Mouse (Mus musculus): Measurements from ENCODE around the gene Arhgap22. TPM values are rescaled to one million over a fixed set of nuclear protein-coding genes. Genes with fewer than 3 reads are reported as not detected.

Arhgap22 gene
- total RNA-seq, 2 experiments from 2014 or later, result 9.9 to 10.9 TPM

DNA sequence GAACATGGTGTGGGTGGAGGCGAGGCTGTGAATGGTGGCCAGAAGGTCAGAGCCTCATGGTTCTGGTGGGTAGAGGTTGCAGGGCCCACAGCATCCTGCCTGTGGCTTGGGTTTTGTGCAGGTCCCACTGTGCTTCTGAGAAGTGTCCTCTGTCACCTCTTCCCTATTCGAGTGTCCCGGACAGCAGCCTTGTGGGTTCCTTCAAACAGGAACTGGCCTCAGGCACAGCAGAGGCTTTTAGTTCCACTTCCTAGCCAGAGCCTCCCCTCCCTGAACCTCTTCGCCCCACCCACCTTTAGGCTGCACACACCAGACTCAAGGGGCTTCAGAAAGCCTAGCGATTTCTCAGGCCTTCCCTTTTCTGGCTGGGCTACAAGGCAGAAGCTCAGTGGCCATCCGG lies 110.7 kb downstream of the Arhgap22 start:
- no peak for DNase-seq (ENCODE audit: low spot score in 2 of 2)

DNA sequence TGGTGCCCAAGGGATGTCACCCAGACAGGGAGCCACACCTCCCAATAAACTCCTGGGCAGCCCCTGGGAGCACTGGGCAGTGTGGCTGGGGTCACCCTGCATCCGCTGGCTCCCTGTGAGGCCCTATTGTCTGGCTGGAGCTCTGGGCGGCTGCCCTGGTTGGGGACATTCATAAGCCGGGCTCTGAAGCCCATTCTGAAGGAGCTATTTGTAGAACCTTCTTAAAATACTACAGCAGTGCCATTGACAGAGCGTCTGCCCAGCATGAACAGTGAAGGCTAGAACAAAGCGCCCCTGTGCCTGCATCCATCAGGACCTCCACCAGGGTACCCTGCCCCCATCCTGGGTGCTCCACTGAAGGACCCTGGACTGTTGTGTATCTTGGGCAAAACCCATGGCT lies 114.5 kb downstream of the Arhgap22 start:
- DNase-seq (ENCODE audit: low spot score in 2 of 2), result peak; percentile 34 to 47

DNA sequence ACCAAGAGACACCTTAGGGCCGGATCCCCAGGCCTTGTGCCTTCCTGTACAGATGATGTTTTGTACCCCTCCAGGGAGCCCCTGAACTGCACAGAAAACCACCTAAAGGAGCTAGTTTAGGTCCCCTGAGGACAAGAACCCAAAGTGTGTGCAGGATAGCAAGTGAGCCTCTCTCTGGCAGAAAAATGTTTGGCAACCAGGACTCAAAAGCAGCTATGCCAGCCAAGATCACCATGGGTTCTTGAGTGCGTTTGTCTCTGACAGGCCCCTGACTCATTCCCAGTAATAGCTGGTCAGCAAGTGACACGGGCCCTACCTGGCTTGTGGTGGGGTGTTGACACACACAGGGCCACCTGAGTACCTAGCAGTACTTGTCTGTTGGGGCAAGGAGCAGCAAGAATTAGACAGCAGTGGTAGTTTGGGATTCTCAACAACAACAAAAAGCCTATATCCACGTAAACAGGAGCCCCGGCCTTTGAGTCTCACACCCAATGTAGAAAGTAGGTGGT lies 115.5 kb downstream of the Arhgap22 start:
- no peak for DNase-seq (ENCODE audit: low spot score in 2 of 2)

DNA sequence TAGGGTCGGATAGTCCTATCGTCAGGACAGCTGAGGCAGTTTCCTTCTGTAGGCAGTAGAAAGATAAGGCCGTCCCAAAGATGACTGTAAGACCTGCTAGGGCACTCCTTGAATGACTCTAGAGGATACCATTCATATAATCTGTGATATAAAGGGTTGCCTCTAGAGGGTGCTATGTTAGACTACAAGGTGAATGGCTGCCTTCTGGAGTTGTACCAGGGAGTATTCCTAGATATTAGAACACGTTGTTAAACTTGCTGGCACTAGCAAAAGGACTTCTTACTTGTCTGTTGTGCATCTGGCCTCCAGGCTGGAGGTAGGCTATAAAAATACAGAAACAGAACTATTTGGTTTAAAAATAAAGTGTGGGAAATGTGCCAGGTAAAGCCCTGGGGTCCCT lies 117.2 kb downstream of the Arhgap22 start:
- DNase-seq (ENCODE audit: low spot score in 2 of 2), result no peak

DNA sequence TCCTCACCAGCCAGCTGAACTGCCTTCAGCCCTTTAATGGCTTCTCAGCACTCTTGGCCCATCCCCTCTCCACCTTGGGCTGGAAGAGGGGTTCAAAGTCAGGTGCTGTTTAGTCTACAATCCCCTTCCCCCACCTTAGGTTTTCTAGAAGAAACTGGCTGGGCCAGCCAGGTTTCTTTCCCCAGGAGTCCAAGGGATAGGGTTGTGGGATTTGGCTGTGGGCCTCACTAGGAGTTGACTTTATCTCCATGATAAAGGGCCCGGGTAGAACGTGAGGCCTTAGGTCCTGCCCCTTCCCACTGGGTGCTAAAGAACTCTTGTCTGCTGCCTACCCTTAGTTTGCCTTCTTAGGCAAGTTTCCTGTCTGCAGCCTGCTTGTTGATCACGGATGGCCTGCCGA lies 117.8 kb downstream of the Arhgap22 start:
- DNase-seq (ENCODE audit: low spot score in 2 of 2), result no peak

DNA sequence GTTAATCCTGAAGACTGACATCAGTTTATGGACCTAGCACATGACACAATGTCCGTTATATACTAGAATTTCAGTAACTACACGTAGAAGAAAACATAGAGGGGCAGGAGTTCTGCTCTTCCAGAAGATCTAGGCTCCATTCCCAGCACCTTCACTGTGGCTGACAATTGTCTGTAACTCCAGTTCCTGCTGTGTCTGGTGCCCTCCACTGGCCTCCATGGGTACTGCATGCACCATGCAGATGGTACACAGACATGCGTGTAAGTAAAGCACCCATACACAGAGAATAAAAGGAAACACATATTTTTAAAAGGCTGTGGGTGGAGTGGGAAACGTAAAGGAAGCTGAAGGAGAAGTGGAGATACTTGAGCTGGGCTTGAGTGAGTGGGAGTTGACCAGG lies 120.0 kb downstream of the Arhgap22 start:
- DNase-seq (ENCODE audit: low spot score in 2 of 2), result no peak

DNA sequence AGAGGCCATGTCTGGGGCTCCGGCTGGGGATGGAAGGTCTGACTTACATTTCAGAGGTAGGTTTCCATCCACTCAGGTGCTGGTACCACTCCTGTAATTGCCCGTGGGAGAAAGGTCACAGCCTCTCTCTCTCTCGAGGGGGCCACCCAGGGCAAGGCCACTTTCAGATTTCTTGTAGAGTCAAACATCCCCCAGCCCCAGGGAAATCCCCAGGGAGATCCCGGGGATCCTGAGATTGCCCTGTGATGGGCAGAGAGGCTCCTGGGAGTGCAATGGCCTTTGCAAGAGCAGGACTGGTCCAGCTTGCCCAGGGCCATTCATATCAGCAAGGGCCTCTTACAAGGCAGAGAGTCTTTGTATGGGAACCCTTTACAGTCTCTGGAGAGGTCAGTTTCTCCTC lies 120.6 kb downstream of the Arhgap22 start:
- DNase-seq (ENCODE audit: low spot score in 2 of 2), result no peak

DNA sequence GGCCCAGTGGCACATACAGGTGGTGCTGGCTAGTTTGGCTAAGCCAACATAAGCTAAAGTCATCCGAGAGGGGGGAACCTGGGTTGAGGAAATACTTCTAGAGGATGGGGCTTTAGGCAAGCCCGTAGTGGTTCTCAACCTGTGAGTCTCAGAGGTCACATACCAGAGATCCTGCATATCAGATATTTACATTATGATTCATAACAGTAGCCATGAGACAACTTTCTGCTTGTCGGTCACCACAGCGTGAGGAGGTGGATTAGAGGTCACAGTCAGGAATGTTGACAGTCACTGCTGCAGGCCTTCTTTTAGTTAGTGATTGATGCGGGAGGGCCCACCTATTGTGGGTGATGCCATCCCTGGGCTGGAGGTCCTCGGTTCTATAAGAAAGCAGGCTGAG lies 121.9 kb downstream of the Arhgap22 start:
- DNase-seq (ENCODE audit: low spot score in 2 of 2), result no peak

DNA sequence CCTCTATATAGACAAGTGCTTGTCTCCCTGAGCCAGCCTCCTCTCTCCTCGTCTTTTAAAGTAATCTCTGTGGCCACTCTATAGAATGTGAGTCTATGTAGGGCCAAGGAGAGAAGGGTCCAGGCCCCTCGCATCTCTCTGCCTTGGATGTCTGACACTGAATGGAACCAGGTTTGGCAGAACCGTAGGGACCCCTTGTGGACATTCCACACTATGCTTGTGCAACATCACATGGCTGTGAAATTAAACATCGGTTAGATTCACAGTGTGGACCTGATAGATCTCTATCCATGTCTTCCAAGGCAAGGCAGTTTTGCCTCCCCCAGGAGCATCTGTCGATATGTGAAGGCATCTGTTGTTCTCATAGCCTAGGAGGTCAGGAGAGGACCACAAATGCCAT lies 124.9 kb downstream of the Arhgap22 start:
- DNase-seq (ENCODE audit: low spot score in 2 of 2), result no peak

DNA sequence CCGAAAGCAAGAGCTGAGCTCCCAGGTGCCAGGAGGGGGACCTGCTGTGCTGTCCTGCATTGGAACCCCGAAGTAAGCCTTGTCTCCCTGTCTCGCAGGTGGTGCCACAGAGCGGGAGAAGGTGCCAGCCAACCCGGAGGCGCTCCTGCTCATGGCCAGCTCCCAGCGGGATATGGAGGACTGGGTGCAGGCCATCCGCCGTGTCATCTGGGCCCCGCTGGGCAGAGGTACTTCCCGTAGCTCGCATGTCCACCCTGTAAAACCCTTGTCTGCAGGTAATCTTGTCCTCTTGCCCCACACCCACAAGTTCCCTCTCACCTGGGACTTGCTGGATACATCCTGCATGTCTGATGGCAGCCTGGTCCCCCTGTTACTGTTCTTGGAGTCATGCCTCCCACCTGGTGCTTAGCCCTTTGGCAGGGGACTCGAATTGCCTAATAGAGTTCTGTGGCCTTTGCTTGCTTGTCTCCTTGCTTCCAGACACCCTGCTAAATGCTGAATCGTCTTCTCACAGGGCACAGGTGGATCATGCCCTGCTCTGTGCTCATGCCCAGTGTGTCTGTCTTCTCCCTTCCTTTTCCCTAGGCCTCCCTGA lies 129.4 kb downstream of the Arhgap22 start:
- DNase-seq (ENCODE audit: low spot score in 2 of 2), result no peak

DNA sequence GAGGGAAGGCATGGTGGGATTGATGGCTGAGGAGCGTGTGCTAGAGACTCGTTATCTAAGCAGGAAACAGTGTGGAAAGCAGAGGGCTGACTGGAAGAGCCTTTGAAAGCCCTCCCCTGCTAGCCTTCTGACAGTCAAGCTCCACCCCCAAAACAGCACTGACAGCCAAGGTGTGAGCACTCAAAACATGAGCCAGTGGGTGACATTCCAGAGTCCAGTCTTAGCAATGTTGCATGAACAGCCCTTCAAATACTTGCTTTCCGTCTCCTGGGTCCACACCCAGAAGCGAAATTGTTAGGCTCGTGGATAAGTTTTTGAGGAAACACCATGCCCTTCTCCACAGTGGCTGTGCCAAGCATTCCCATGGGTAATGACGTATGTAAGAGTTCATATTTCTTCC lies 132.7 kb downstream of the Arhgap22 start:
- no peak for DNase-seq (ENCODE audit: low spot score in 2 of 2)

DNA sequence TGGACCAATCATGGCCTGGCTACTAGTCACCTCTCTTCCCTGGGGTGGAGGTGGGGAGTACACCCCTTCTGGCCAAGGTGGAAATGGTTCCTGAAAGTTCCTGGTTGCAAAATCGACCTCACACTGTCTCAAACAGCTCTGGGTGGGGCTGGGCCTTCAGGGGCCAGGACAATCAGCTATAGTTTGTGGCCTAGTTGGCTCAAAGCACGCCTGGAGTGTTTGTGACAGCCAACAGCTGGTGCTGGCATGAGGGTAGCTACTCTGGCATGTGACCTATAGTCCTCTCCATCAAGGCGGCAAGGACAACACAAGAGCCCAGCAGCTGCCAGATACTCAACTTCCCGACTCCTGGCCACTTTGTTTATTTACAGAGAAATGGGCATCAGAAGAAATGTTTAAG lies 133.9 kb downstream of the Arhgap22 start:
- no peak for DNase-seq (ENCODE audit: low spot score in 2 of 2)

DNA sequence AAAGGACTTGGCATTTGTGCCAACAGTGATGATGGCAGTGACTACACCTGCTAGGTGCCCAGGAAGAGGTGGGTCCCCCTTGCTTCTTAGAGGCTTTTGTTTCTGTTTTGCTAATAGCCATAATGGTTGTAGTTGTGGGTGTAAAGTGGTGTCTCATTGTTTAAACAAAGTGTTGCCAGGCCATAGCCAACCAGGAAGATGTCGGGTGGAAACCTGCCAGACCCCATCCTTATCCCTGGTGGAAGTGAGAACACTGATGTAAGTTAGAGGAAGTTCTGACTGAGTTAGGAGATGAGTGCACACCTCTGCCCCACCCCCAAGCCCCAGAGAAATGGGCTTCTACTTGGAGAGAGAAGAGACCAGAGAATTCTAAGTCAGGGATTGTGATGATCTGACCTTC lies 134.3 kb downstream of the Arhgap22 start:
- no peak for DNase-seq (ENCODE audit: low spot score in 2 of 2)

DNA sequence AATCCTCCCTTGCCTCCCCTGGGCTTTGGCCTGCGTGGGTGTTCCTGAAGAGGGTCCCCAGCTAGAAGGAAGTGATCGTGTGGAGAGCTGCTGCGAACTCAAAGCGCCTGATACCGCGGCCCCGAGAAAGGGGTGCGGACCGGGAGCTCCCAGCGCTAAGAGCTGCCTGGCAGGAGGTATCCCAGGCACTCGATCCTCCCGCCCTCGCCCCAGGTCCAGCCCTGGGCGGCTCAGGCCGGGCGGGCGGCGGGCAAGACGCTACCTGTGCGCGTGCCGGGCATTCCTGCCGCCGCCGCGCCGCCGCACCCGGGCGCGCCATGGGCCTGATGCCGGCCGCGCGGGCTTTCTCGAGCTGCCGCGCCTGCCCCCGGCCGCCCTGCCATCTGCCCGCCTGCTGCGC lies 137.2 kb downstream of the Arhgap22 start:
- DNase-seq (ENCODE audit: low spot score in 2 of 2), result no peak

DNA sequence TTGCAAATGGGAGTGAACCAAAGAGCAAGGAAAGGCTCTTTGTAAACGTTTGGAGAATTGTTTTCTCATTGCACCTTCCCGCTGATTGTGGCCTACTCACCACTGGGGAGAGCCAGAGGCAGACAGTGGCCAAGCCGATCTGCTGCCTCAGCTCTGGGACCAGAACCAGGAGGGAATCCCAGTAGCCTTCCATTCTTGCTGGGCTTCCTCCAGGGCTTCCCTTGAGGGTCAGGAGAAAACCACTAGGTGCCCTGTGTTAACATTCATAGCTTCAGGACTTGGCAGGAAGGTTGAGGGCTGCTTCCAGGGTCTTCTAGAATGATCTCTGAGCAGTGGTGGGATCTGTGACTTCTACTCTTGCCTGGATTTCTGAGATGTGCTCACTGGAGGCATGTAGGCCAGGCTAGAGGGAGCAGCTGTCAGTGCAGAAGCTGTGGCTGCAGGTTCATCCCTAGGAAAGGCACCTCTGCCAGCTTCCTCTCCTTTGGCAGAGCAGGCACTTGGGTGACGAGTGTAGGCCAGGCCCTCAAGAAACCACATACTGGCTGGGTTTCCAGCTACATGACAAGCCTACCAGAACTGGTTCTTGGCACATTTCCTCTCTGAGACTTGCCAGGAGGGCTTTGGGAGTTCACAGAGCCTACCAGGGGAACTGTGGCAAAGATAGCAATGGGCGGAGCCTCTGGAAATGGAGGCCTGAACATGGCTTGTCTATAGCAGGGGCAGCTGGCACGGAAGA lies 138.3 kb downstream of the Arhgap22 start:
- peak in 1 of 2 experiments; percentile 49 for DNase-seq (ENCODE audit: low spot score in 2 of 2)

DNA sequence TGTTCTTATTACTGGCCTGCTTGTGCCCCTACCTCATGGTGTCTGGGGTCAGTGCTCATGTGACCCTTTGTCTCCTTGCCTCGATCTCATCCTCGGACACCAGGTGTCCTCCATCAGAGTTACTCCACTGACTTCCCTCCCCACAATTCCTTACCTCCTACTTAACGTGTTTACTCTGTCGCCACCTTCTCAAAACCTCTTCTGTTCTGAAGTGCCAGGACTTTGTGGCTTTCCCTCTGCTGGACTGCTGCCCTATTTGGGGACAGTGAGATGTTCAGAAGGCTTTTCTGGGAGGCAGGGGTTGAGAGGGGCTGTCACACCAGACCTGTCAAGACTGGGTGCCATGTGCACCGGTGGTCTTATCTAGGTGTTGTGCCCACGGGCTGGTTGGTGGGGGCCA lies 139.1 kb downstream of the Arhgap22 start:
- no peak for DNase-seq (ENCODE audit: low spot score in 2 of 2)

DNA sequence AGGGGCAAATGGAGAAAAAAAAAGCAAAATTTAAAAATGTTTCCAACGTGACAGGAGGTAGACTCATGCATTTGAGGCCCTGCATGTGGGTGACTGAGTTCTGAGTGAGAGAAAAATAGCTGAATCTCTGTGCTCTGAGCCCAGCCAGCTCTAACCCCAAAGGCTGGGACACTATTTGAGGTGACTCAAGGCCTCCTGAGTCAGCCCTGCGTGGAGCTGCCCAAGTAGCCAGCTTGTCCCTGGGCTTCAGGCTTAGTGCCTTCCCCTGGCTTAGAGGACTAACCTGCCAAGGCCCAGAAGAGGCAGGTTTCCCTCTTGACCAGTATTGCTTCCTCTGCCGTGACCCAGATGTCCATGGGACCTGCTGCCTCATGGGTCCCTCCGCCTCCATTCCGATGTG lies 141.4 kb downstream of the Arhgap22 start:
- no peak for DNase-seq (ENCODE audit: low spot score in 2 of 2)

DNA sequence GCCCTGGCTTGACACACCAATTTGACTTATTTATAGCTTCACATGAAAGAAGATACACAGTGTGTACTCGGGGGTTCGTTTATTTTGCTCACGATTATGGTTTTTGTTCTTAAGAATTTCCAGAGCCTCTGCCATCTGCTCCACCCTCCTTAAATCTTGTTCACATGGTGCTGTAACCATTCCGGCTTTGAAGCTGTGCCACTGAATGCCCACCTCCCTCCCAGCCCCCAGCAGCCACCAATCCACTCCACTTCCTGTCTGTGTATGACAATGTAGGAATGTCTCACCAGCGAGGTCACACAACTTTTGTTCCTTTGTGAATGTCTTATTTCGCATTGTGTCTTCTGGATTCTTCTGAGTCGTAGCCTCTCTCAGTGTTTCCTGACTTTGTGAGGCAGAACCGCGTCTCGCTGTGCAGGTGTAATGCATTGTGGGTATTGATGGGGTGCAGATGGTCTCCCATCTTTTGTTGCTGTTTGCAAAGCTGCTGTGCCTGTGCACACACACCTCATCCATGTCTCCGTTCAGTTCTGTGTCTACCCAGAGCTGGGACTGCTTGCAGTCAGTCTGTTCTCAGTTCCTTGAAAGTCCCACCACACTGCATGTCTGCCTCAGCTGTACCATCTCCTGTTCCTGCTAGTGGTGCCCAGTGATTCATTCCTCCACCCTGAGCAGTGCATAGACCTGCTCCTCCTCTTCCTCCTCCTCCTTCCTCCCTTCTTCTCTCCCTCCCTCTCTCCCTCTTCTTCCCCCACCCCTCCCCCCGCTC lies 144.0 kb downstream of the Arhgap22 start:
- no peak for DNase-seq (ENCODE audit: low spot score in 2 of 2)

DNA sequence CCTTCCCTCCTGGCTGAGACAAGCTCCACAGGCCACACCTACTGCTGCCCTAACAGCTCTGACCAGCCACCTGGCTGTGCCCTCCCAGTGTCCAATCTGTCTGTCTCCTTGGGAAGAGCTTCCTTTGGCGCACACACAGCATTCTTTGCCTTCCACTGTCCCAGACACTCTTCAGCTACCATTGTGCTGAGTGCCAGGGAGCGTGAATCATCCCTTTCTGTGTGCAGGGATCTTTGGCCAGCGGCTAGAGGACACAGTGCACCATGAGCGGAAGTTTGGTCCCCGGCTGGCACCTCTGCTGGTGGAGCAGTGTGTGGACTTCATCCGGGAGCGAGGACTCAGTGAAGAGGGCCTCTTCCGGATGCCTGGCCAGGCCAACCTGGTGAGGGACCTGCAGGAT lies 145.1 kb downstream of the Arhgap22 start:
- no peak for DNase-seq (ENCODE audit: low spot score in 2 of 2)

DNA sequence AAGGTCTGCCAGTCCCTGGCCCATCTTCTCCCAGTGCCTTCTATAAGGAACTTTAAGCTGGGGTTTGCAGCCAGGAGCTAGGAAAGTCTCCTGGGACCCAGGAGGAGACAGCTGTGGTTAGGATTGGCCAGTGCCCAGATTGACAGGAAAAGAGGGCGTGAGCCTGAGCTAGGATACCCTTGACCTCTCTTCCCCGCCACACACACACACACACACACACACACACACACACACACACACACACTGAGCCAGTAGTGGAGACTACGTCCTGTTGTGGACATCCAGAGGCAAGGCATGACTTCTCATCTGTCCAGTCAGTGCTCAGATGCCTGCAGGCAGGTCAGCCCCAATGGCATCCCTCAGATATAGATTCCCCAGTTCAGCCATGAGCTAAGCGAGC lies 147.7 kb downstream of the Arhgap22 start:
- no peak for DNase-seq (ENCODE audit: low spot score in 2 of 2)

DNA sequence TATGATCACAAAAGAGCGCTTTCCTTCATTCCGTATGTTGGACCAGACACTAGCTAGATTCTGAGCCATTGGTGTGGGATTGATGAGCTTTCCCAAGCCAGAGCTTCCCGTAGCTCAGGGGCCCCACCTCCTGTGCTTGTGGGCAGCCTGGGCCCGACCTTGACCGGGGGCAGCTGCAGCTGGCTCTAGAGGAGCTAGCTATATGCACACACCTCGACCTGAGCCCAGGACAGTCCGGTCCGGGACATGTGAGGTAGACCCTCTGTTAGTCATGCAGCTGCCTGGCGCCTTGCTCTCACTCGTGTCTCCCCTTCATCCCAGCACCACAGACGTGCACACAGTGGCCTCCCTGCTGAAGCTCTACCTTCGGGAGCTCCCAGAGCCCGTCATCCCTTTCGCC lies 148.3 kb downstream of the Arhgap22 start:
- no peak for DNase-seq (ENCODE audit: low spot score in 2 of 2)

DNA sequence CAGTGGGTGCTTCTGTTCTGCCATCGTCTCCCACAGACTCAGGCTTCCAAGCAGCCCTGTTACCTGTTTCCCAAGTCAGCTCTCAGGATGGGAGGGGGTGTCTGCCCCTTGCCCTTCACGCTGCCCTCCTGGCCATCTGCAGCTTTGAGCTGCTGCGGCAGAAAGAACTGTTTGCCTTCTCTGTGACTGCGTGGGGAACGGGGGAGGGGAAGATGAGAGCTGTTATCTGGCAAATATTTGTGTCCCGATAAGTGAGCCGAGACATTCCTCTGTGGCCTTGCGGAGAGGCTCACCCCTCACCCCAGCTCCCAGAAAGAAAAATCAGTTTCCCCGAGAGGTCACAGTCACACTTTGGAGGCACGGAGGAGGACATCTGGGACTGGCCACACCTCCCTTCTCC lies 149.0 kb downstream of the Arhgap22 start:
- DNase-seq (ENCODE audit: low spot score in 2 of 2), result no peak
